In the genomic region with DNA sequence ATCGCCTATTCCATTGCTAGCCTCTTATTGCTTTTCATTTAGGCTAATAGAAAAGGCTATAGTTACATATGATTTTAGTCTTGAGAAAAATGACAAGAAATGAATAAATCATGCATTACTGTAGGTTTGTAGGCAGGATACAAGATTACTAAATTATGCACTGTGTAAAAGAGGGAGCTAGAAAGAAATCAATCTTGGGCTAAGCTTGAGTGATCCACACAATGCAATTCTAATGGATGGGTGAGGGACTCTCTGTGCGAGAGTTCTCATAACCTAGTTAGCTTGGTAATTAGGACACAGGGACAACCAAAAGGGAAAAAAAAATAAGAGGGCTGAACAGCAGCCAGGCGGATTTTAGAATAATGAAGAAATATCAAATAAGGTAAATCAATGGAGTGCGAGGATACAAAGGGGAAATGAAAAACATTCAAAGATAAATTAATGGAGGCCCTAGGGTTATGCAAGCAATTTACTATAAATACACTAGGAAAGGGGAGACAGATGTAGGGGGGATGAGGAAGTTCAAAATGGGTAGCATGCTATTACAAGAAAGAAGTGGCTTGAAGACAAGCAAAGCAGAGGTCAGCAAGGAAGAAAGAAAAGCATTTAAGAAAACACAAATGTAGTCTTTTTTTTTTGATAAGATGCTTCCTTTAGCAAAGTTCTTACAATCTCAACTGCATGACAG, we compare ENCODE assay signal across 17 mouse cellular contexts.
"Had no signal": no experiment of that assay in that cellular context is flagged by ENCODE, and none has a peak within 500 bp of the region (broad histone marks: within the 10 kb centered on the region; RNA-seq: fewer than 3 reads in every experiment).

No protein-coding gene starts in this region.

- ATAC-seq: midbrain, embryonic 13.5 days; midbrain, embryonic 16.5 days had no signal

- H3K27ac ChIP-seq: kidney, postnatal 0 days; layer of hippocampus, adult 2 months; liver, embryonic 13.5 days; midbrain, embryonic 10.5 days; midbrain, embryonic 13.5 days; neural tube, embryonic 13.5 days; stomach, postnatal 0 days had no signal

- DNase-seq: kidney, postnatal 25 days; layer of hippocampus, adult 9-11 months; liver, embryonic 13.5 days; lung, adult 2 months; lung, postnatal 14 days; lung, postnatal 4 days; right cerebral cortex, postnatal 4 days; thymus, postnatal 36 days had no signal

- H3K4me1 ChIP-seq: liver, embryonic 13.5 days; megakaryocyte, embryonic 14.5 days had no signal

- H3K27me3 ChIP-seq: liver, embryonic 13.5 days; megakaryocyte, embryonic 14.5 days; midbrain, embryonic 13.5 days; neural tube, embryonic 13.5 days had no signal

- H3K36me3 ChIP-seq: liver, embryonic 13.5 days; midbrain, embryonic 10.5 days; midbrain, embryonic 13.5 days; neural tube, embryonic 13.5 days had no signal

- H3K9me3 ChIP-seq: liver, embryonic 13.5 days; midbrain, embryonic 10.5 days; midbrain, embryonic 13.5 days; neural tube, embryonic 13.5 days had no signal

- H3K4me3 ChIP-seq: layer of hippocampus, adult 2 months; liver, embryonic 13.5 days; megakaryocyte, embryonic 14.5 days; midbrain, embryonic 10.5 days; midbrain, embryonic 13.5 days; myocyte; neural tube, embryonic 13.5 days had no signal

- H3K4me2 ChIP-seq: liver, embryonic 13.5 days; midbrain, embryonic 13.5 days; neural tube, embryonic 13.5 days had no signal

- H3K9ac ChIP-seq: liver, embryonic 13.5 days; midbrain, embryonic 13.5 days; neural tube, embryonic 13.5 days had no signal
